Mouse (Mus musculus) monocyte, adult 5-6 weeks (primary cell): ENCODE measurements around the gene Pdcd6. TPM values are rescaled to one million over a fixed set of nuclear protein-coding genes. Genes with fewer than 3 reads are reported as not detected.

ENCODE experiments used
- ATAC-seq: fragments of 153-309, 156-312 bp; replicated peaks from 2 replicates; pipeline ENCODE4 v1.8.0; 2017; ENCODE audit warnings: mild to moderate bottlenecking; ENCODE audit not compliant: low TSS enrichment, insufficient number of reproducible peaks, severe bottlenecking, poor library complexity, low FRiP score
- total RNA-seq: library from RNA; stranded (forward); fragments of 200-1000, 200-491, 200-594 nt; gene quantifications from 3 replicates; pipeline ENCODE4 v1.2.3, GENCODE M21; 2017

Pdcd6 gene
- total RNA-seq, 1 experiment from 2014 or later: 130 TPM

- no peak for ATAC-seq
These were observed 21.0 kb downstream of the Pdcd6 start for GRCm38 (mm10) chr13:74296376-74296775.

GRCm38 (mm10) chr13:74292167-74292566, 25.2 kb downstream of the Pdcd6 start, which contains the start of gene Ahrr:
Gene Ahrr, minus strand, starts transcription at chr13:74292331.
- no peak for ATAC-seq

DNA sequence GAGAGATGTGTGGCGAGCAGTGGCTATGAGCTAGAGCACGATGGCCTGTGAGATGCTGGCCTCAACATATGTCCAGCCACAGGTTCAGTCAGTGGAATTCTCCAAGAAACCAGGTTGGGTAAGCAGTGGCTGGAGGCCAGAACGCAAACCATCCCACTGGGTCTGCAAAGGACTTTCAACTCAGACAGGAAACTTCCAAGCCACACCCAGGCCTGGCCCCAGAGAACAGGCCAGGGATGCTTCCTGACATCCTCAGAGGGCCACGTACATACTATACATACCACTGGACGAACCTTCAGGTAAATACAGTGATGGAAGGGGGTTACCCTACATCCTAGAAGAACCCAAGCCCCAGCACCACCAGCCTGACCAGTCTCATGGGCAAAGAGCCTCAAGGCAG, 27.7 kb downstream of the Pdcd6 start:
- no peak for ATAC-seq

- no peak for ATAC-seq
These were observed 35.1 kb downstream of the Pdcd6 start for GRCm38 (mm10) chr13:74282299-74282698.

DNA sequence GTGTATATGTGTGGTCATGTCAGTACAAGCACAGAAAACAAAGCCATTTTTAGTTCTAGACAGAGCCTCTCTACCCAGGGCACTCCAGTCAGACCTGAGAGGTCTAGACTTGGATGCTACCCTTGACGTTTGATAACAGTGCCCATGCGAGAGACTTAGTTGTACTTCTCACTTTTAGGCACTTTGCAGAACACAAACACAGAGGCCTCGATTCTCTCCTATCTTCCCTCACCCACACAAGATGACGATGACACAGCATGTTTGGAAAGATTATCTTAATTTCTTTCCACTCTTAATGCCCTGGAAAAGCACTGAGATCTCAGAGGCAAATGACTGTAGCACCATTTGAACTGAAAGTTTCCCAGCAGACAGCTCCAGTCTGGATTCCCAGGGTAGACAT, 41.7 kb downstream of the Pdcd6 start:
- ATAC-seq: no peak

DNA sequence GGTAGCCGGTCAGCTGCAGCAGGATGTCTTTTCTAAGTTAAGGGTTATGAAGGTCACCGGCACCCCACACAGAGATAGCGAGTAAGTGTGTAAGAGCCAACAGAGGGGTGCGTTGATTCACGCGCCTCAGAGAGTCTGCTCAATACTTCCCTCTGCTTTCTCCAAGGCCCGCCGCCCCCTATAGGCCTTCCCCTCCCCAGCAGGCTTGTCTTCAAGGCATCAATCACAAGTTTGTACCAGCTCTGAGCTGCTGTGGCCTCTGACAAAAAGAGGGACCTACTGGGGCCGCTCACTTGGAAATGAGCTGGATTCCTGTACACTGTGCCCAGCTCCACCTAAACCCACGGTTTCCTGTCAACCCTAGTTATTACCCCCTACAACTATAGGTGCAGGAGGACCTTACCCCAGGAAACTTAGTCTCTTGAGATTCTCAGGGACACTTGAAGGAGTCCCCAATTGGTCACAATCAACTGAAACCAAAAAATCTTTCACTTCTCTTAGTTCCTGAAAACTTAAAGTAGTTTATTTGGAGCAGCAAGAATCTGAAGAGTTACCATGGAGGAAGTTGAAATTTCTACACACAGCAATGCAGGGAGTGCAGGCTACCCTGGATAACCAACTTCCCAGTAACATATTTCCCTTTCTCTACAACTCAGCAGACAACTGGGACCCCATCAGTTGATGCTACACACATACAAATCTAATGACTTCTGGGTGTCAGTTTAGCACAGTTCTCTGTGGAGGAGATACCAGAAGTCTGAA, 57.0 kb downstream of the Pdcd6 start:
- ATAC-seq: peak; percentile 36

DNA sequence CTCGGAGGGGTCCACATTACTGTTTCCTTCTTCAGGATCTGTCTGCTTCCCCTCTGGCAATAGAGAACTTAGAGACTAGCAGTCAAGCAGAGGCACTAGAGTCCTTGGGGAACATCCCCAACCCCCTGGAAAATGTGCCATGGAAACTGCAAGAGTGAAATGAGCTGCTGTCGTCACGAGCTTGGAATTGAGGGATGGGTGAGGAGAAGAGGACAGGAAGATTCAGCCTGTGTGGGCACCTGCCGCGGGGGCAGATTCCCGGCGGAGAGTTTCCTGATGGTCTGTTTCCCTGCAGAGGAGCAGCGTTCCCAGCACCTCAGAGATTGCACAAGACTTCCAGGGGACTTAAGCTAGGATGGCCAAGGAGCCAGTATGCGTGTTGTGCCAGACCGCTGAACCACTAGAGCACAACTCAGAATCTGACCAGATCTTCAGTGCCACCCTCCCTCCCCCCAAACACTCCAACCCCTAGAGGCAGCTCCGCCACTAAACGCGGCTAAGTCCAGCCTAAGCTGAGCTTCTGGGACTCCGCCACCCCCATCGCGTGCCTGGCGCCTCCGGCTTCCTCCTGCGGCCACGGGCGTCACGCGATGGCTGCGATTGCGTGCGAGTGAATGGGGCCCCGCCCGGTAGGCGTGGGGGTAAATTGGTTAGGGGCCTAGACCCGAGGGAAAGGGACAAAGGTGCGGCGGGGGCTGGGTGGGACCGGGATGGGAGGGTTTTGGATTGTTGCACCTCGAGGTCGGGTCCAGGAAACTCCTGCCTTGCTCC, 57.7 kb downstream of the Pdcd6 start:
- peak; percentile 72 for ATAC-seq

Other genes with a start within 250 kb of the Pdcd6 start
- gene Slc9a3, start 196.1 kb downstream of the Pdcd6 start, total RNA-seq: not detected in 3 replicates
- gene Exoc3, start 108.8 kb downstream of the Pdcd6 start, total RNA-seq: 62.8 to 81.6 TPM (median 63.1 TPM) in 3 replicates
- gene Ahrr, start 25.2 kb downstream of the Pdcd6 start, total RNA-seq: 0.48 to 0.85 TPM (median 0.49 TPM) in 3 replicates
- gene Sdha, start 32.7 kb upstream of the Pdcd6 start, total RNA-seq: 266 to 290 TPM (median 273 TPM) in 3 replicates
- gene Ccdc127, start 32.7 kb upstream of the Pdcd6 start, total RNA-seq: 30.2 to 39.4 TPM (median 31.4 TPM) in 3 replicates
- gene Lrrc14b, start 46.4 kb upstream of the Pdcd6 start, total RNA-seq: 0.19 TPM in 1 of 3 replicates, not detected in the others
- gene Zfp72, start 73.3 kb upstream of the Pdcd6 start, total RNA-seq: 0.11 to 1.3 TPM (median 0.87 TPM) in 3 replicates
- gene Ftl1-ps1, start 82.1 kb upstream of the Pdcd6 start, total RNA-seq: 28.5 to 49.4 TPM (median 42.7 TPM) in 3 replicates
- 6.8 to 14.9 TPM (median 14.5 TPM) in 3 replicates for gene Zfp825, start 176.4 kb upstream of the Pdcd6 start, total RNA-seq